Mouse (Mus musculus) embryo, embryonic 11 days (tissue): ENCODE results near the gene Gid8.

Experiments
- DNase-seq: peaks from one replicate; pipeline ENCODE4 v3.0.0-alpha.2; 2015

The Gid8 gene

DNA sequence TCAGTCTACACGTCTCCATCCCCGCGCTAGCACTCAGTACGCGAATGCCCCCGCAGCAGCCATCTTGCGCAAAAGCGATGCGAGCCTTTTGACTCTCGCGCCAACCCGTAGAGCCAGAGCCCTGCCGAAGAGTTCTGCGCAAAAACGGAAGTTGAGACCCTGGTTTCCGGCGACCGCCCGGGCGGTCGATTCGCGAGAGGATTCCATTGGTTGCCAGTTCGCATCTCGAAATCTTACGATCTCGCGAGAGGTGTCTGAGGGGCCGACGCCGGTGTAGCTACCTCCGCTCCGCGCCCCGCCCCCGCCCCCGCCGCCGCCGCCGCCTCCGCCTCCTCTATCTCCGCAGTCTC, at the start of gene Gid8, which contains the start of gene Dido1:
Gene Gid8 (plus strand): TSS at position 195 of the 350 bp plus-strand sequence.
Gene Dido1 (minus strand): TSS at position 77 of the 350 bp plus-strand sequence.
- peak; percentile 98 for DNase-seq

GRCm38 (mm10) chr2:180660521-180660920, 49.4 kb upstream of the Gid8 start:
- DNase-seq, result no peak

DNA sequence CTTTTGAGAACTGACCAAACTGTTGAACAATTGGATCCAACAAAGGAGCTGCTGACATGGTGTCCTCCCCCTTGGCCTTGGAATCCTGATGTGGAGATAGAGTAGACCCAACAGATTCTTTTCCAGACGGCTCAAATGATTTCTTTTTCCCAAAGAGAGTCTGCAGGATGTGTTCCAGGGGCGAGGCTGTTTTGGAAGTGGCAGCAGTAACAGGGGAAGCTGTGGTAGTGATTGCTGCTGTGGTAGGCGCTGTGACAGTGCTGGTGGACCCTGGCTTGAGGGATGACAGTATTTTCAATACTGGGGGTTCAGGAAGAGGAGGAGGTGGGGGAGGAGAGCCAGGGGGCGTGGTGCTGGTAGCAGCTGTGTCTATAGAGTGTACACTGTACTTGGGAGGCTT, 47.9 kb upstream of the Gid8 start:
- no peak for DNase-seq

DNA sequence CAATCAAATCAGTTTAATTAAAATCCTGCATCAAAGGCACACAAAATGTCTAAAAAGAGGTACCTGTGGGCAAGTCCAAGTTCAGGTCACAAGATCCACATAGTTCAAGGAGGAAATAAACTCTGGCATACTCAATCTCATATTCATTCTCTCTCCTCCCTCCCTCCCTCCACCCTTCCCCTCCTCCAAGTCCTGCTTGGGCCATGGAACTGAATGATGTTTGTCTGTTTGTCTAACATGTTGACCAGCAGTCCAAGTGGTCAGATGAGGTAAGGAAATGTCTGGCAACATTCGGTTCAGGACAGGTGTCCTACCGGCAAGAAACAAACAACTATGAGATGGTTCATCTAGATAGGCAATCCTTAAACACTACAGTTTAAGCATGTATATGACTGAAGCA, 33.2 kb upstream of the Gid8 start:
- no peak for DNase-seq

DNA sequence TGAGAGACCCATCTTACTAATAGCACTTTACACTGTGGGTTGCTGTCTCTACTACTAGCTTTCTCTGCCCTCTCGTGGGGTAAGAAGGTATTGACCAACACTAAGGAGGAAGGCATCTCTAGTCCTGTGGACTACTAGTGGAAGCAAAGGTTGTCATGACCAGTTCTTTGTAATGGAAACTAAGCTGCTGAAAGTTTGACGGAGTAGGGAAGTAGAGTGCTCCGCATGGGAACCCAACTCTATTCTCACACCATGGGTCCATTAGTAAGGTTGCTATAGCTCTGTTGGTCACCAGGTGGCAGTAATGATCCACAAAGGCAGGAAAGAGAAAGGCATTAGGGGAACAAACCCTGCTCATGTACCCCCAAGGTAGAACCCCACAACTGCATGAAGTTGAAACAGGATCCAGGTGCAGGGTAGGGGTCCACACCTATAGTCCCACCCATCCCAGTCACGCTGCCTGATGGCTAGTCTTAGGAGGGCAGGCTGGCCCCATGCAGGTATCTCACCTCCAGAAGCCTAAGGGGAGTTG, 31.2 kb upstream of the Gid8 start:
- peak; percentile 64 for DNase-seq

DNA sequence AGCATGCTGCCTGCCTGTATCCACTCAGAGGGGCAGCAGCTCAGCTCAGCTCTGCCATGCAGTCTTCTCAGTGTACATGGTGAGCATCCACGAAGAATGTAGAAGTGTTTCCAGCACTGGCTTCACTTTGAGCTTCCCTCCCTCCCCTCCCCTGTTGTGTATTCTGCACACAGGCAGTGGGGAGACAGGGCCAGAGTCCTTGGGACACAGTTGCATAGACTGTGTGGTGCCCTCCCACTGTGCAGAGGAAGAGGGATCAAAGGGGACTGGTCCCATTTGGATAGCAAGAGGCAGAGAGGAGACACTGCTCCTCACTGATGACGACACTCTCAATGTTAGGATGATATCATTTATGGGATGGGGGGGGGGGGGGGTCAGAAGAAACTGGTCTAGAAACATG, 28.7 kb upstream of the Gid8 start:
- DNase-seq, result no peak

DNA sequence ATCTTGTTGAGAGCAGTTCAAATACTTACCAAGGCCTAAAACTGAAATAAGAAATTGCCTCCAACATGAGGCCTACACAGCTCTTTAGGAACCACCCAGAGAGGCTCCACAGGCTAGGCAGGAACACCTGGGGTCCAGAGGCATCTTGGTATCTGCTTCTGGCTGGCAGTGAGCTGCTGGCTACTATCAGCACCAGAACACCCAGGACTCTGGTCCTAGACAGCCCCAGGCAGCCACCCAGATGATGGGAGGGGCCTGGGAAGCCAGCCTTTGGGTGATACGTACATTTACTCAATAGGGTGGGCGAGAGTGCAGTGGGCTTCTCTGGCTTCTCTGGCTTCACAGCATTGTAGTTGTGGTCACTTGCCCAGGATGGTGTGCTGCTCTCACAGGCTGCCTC, 26.4 kb upstream of the Gid8 start:
- DNase-seq, result no peak

GRCm38 (mm10) chr2:180684031-180684430, 25.9 kb upstream of the Gid8 start:
- no peak for DNase-seq

DNA sequence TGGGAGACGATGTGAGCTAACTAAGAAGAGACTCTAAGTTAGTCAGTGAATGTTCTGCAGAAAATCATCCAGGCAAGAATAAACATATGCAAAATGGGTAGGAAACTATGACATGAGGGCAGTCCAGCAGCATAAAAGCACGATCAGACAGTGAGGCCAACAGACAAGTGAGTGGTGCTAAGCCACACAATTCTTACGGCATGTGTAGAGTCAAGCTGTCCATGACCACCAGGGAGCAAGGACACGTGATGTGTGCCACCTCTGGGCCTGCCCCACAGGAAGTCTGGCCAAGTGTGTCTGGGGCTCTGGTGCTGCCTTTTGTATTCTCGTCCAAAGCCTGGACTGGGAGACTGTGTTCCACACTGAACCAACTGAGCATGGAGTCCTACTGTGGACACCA, 20.1 kb upstream of the Gid8 start:
- no peak for DNase-seq

DNA sequence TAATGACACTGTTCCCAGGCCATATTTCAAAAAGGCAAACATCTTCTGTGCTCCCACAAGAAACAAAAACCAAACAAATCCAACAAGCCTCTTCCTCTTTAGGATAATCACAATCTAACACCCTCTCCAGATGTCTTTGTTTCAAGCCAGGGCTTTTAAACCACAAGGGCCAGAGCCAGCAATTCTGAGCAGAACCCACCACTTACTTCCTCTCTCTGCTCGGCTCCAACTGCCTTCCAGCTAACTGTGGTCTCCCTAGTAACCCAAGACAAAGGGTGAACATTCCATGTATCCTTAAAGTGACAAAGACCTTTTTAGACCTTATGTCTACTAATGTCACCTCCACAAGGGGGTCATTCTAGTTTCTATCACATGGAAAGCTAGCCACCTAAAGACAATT, 17.3 kb upstream of the Gid8 start:
- DNase-seq, result peak; percentile 57

GRCm38 (mm10) chr2:180695176-180695575, 14.7 kb upstream of the Gid8 start:
- DNase-seq, result no peak

- DNase-seq, result no peak
Measured at GRCm38 (mm10) chr2:180700457-180700856, 9.5 kb upstream of the Gid8 start.

DNA sequence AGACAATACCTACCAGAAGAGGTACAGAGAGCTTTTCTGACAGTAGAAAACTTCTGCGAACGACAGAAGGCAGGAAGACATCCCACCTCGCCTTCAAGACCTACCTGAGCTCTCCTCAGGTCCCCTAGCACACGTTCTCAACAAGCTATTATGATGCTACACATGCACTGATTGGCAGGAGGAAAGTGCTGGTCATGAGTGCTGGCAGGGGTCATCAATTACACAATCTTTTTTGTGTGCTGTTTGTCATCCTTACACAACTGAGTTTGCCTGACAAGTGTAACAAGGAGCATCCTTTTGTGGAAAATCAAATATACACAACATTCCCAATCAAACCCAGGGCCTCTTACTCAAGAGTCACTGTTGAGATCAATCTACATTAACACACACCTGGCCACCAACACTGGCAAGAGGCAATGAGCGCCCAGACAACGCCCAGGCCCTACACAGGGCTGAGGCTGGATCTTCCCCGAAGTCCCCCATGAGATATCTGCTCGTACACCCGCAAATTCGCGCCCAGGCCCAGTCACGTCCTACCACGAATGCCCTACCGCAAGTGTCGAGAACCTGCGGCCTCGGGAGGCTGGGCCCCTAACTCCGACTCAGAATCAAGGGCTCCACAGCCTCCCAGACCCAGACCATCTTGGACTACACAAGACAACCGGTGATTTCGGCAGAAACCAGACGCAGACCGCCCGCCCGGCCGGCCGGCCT, 8.7 kb upstream of the Gid8 start:
- no peak for DNase-seq

GRCm38 (mm10) chr2:180701767-180702621, 7.9 kb upstream of the Gid8 start:
- DNase-seq, result peak; percentile 96

- no peak for DNase-seq
Measured at GRCm38 (mm10) chr2:180702701-180703149, 7.2 kb upstream of the Gid8 start.

DNA sequence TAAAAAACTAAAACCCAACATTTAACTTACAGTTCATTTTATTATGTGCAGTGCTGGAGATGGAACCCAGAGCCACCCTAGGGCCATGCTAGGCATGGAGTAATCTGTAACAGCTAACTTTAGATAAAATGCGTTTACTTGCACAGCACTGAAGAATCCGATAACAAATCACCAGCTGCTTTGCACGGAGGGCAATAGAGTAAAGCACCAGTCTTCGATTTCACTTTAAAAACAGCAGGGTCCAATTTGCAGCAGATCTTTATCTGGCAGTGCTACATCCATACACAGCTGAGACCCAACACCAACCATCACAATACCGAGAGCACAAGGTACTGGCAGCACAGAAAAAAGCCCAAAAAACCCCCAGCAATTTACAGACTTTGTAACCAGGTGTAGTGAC, 6.7 kb upstream of the Gid8 start:
- DNase-seq, result no peak

DNA sequence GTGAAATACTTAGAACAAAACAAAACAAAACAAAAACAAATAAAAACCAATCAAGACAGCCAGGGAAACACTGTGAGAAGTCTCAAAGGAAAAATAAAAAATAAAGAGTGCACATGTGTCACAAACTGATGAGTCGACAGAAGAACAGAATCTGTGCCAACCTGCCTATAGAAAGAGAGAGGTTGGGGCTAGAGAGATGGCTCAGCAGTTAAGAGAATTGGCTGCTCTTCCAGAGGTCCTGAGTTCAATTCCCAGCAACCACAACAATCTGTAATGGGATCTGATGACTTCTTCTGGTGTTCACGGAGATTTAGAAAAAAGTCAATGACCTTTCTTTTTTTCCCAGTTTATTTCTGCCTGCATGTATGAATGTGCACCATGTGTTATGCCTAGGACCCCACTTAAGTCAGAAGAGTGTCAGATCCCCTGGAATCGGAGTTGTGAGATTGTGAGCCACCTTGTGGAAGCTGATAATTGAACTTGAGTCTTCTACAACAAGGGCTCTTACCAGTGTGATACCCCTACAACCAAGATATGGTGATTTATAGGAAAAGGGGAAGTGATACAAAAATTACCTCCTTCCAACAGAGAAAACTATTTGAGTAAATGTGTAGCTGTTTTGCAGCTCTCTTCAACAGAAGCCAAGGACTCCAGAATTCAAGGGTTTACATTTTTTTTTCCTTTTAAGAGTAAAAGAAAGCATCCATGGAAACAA, 6.1 kb upstream of the Gid8 start:
- no peak for DNase-seq

DNA sequence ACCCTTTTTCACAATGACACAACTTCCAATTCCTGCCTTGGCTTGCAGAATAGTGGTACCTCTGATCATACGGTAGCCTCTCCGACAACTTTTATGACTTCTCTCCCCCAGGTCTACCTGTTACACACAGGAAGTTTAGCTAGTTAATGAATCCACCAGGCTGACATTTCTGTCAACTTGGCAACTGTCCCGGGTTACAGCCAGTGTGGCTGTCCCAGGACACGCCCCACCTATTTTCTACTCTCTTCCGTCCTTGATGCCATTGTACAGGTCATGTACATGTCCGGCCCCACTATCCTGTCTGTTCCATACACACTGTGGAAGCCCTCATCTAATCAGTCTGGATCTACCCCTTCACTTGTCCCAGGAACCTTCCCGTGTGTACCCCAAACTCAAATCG, 5.3 kb upstream of the Gid8 start:
- DNase-seq, result no peak

DNA sequence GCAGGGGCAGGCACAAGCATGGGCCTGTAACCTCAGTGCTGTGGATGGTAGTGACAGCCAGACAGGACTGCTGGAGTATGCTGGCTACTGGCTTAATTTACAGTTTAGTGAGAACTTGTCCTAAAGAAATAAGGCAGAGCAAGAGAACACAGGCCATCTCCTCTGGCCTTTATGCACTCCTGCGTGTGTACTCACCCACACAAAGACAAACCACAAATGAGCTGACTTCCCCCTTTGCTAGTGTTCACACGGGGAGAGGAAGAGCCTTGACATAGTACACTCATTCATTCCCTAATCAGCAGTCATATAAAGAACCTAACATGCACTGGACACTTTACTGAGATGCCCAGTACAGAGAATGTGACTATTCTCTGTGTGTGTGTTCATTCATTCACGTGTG, 4.9 kb upstream of the Gid8 start:
- DNase-seq, result no peak

DNA sequence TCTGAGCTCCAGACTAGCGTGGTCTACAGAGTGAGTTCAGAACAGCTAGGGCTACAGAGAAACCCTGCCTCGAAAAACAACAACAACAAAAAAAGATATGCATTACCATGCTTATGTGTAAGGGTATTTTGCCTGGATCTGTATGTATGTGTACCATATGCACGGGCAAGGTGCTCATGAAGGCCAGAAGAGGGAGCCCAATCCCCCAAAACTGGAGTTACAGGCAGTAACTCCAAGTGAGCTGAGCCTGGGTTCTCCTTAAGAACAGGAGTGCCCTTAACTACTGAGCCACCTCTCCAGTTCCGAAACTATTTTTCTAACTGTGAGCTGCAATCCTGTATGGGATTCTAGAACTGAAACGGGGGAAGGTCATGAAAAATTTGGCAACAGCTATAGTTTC, 3.9 kb upstream of the Gid8 start:
- no peak for DNase-seq

GRCm38 (mm10) chr2:180709023-180709922, 644 bp upstream of the Gid8 start:
- DNase-seq, result no peak
